Mouse (Mus musculus): Measurements from ENCODE around the gene March4.

DNA sequence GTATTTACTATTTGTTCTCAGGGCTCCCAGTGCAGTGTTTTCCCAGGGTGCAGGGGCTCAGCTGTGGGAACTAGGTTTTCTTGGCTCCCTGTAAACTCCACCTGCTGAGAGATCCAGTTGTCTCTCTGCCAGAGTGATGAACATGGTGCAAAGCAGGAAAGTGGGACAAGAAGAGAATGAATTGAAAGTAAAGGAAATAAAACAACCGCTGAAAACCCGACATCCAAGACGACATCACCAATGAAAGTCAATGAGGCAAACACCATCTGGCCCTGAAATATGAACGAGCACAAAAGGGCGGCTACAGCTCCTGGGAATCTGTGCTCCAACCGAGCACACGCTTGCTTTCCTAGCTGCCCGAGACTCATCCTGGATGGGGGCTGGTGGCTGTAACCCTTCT is 122.6 kb downstream of the March4 start:
- no peak for TF ChIP-seq POLR2A (IDR thresholded peaks at IDR 0.05; ENCODE audit: borderline replicate concordance, low read depth, low read length)
- no peak for TF ChIP-seq CTCF (IDR thresholded peaks at IDR 0.05; ENCODE audit: low read depth, low read length)

Data from bone marrow macrophage, adult 2 months (primary cell).